12 mouse cellular contexts compared by ENCODE assay signal in genomic region chr14:20662740-20663139, GRCm38 (mm10). TPM values are rescaled to one million over a fixed set of nuclear protein-coding genes. Genes with fewer than 3 reads are reported as not detected.
DNase-seq lines count a peak whose midpoint lies in the region; ATAC-seq and TF ChIP-seq lines count a peak whose summit lies in the region.
"Had no signal": no experiment of that assay in that cellular context is flagged by ENCODE, and none has a peak within 500 bp of the region (broad histone marks: within the 10 kb centered on the region; RNA-seq: fewer than 3 reads in every experiment).

No protein-coding gene starts in this region.

- 48% methylated on average over 3 of the region's 3 CpGs for WGBS in heart, embryonic 15.5 days
- WGBS in embryonic facial prominence, embryonic 14.5 days: 78% methylated on average over 3 of the region's 3 CpGs
- 86% methylated on average over 3 of the region's 3 CpGs for WGBS in limb, embryonic 15.5 days

- peak overlapping the region; percentile 71 for H3K4me3 ChIP-seq in heart, embryonic 15.5 days
- peak overlapping the region; percentile 89 for H3K4me3 ChIP-seq in E14TG2a.4 (replicated peaks; ENCODE audit: low read length)
- peak overlapping the region; percentile 69 for H3K4me3 ChIP-seq in embryonic facial prominence, embryonic 14.5 days (ENCODE audit: low read depth, low read length)
- H3K4me3 ChIP-seq in limb, embryonic 15.5 days: peak overlapping the region; percentile 73; the same call in 1 of the 2 replicates

- TF ChIP-seq CTCF in E14TG2a.4 (conservative IDR thresholded peaks at IDR 0.05; ENCODE audit: low read length): no peak

- H3K9me3 ChIP-seq in heart, embryonic 15.5 days (replicated peaks): no peaks in the 10 kb centered on the region
- no peaks in the 10 kb centered on the region for H3K9me3 ChIP-seq in E14TG2a.4 (ENCODE audit: low read length)
- H3K9me3 ChIP-seq in embryonic facial prominence, embryonic 14.5 days (ENCODE audit: control insufficient read depth, low read length): no peaks in the 10 kb centered on the region
- no peaks in the 10 kb centered on the region for H3K9me3 ChIP-seq in limb, embryonic 15.5 days
- H3K9me3 ChIP-seq: liver, embryonic 12.5 days had no signal

- H3K4me1 ChIP-seq in heart, embryonic 15.5 days (replicated peaks): peaks cover 40% of the 10 kb centered on the region
- H3K4me1 ChIP-seq in E14TG2a.4 (replicated peaks; ENCODE audit: low read depth, low read length): peaks cover 63% of the 10 kb centered on the region
- H3K4me1 ChIP-seq in embryonic facial prominence, embryonic 14.5 days (ENCODE audit: control insufficient read depth, insufficient read depth, low read length): 0 out of 2 replicates have a peak, but pooled peaks cover 5% of the 10 kb centered on the region
- peaks cover 33% of the 10 kb centered on the region for H3K4me1 ChIP-seq in limb, embryonic 15.5 days

- DNase-seq in heart, postnatal 14 days: no peak
- DNase-seq in embryonic facial prominence, embryonic 14.5 days (ENCODE audit: low spot score): no peak
- DNase-seq in natural killer cell, adult 2 months (ENCODE audit: low spot score in 2 of 2): no peak
- no peak for DNase-seq in gastrocnemius, postnatal 10 days
- DNase-seq: kidney, adult 18-20 months; lung, postnatal 10 days had no signal

- intact Hi-C loops in heart, postnatal 14 days (cut with DNase I): no loop called here

- no peaks in the 10 kb centered on the region for H3K27me3 ChIP-seq in heart, embryonic 15.5 days
- H3K27me3 ChIP-seq in E14TG2a.4 (ENCODE audit: insufficient read depth, low read length): peaks cover 49% of the 10 kb centered on the region
- H3K27me3 ChIP-seq in embryonic facial prominence, embryonic 14.5 days (replicated peaks; ENCODE audit: control insufficient read depth, insufficient read depth, low read length): no peaks in the 10 kb centered on the region; the same call in 1 of the 2 replicates
- no peaks in the 10 kb centered on the region for H3K27me3 ChIP-seq in limb, embryonic 15.5 days
- H3K27me3 ChIP-seq: Patski had no signal

- H3K36me3 ChIP-seq in heart, embryonic 15.5 days: no peaks in the 10 kb centered on the region
- no peaks in the 10 kb centered on the region for H3K36me3 ChIP-seq in E14TG2a.4 (ENCODE audit: insufficient read depth, low read length)
- H3K36me3 ChIP-seq in embryonic facial prominence, embryonic 14.5 days (ENCODE audit: control insufficient read depth, insufficient read depth, low read length): no peaks in the 10 kb centered on the region
- no peaks in the 10 kb centered on the region for H3K36me3 ChIP-seq in limb, embryonic 15.5 days
- H3K36me3 ChIP-seq: liver, embryonic 12.5 days had no signal

- no peak for ATAC-seq in heart, embryonic 15.5 days (replicated peaks; ENCODE audit: insufficient number of reproducible peaks, insufficient read depth, low FRiP score, low read depth)
- no peak for ATAC-seq in embryonic facial prominence, embryonic 14.5 days (ENCODE audit: low read depth)
- no peak for ATAC-seq in limb, embryonic 15.5 days (ENCODE audit: insufficient number of reproducible peaks, low FRiP score, low TSS enrichment, low read depth)
- ATAC-seq: forebrain, embryonic 14.5 days; liver, embryonic 12.5 days; Patski had no signal

- peak overlapping the region; percentile 83 for H3K9ac ChIP-seq in heart, embryonic 15.5 days
- H3K9ac ChIP-seq in embryonic facial prominence, embryonic 14.5 days (ENCODE audit: low read depth, low read length): peak overlapping the region; percentile 77
- H3K9ac ChIP-seq in limb, embryonic 15.5 days: no peak overlapping the region
- H3K9ac ChIP-seq: liver, embryonic 12.5 days had no signal

- peak overlapping the region; percentile 96 for H3K4me2 ChIP-seq in heart, embryonic 15.5 days
- H3K4me2 ChIP-seq in embryonic facial prominence, embryonic 14.5 days (ENCODE audit: low read depth, low read length): no peak overlapping the region
- 0 out of 2 replicates have a peak overlapping the region, but pooled peaks have one; percentile 89 for H3K4me2 ChIP-seq in limb, embryonic 15.5 days

- peak overlapping the region; percentile 94 for H3K27ac ChIP-seq in heart, embryonic 15.5 days
- H3K27ac ChIP-seq in embryonic facial prominence, embryonic 14.5 days (replicated peaks; ENCODE audit: low read depth, low read length): peak overlapping the region; percentile 92; the same call in 1 of the 2 replicates
- peak overlapping the region; percentile 97 for H3K27ac ChIP-seq in limb, embryonic 15.5 days
- H3K27ac ChIP-seq: liver, embryonic 12.5 days had no signal

RNA-seq across cellular contexts. Expression of gene Synpo2l, which starts 5.4 kb away (rescaled TPM):
- polyA plus RNA-seq in heart, embryonic 15.5 days (2015; fragmentation: Nextera tagmentation; extraction: Ambion mirVana): 167 and 174 TPM in 2 replicates
- 100 to 1,000 TPM in 1 of 2 experiments, 10 to 100 TPM in 1; 94.3 to 117 TPM for total RNA-seq in heart, postnatal 14 days (2021)
- polyA plus RNA-seq in embryonic facial prominence, embryonic 14.5 days (2014; fragmentation: Nextera tagmentation; extraction: Ambion mirVana): 46.2 and 52.2 TPM in 2 replicates
- 20.6 and 45.9 TPM in 2 replicates for polyA plus RNA-seq in limb, embryonic 15.5 days (2015; fragmentation: Nextera tagmentation; extraction: Ambion mirVana)
- 100 to 1,000 TPM; 238 to 251 TPM for total RNA-seq in gastrocnemius, postnatal 10 days (2021)

RNA-seq across cellular contexts. Expression of gene Myoz1, which starts 6.4 kb away (rescaled TPM):
- polyA plus RNA-seq in heart, embryonic 15.5 days (2015; fragmentation: Nextera tagmentation; extraction: Ambion mirVana): 10.2 and 11.6 TPM in 2 replicates
- total RNA-seq in heart, postnatal 14 days (2021): 1 to 10 TPM in 1 of 2 experiments, under 1 TPM in 1; 0.88 to 1.7 TPM
- polyA plus RNA-seq in embryonic facial prominence, embryonic 14.5 days (2014; fragmentation: Nextera tagmentation; extraction: Ambion mirVana): 22.8 and 53.2 TPM in 2 replicates
- 13.2 and 51.7 TPM in 2 replicates for polyA plus RNA-seq in limb, embryonic 15.5 days (2015; fragmentation: Nextera tagmentation; extraction: Ambion mirVana)
- total RNA-seq in gastrocnemius, postnatal 10 days (2021): 1,000 to 10,000 TPM; 1,648 to 1,795 TPM
- polyA plus RNA-seq: forebrain, embryonic 14.5 days; liver, embryonic 12.5 days; Patski had no signal

RNA-seq across cellular contexts. Expression of gene Sec24c, which starts 11.4 kb away (rescaled TPM):
- 57.3 and 82.4 TPM in 2 replicates for polyA plus RNA-seq in heart, embryonic 15.5 days (2015; fragmentation: Nextera tagmentation; extraction: Ambion mirVana)
- 100 to 1,000 TPM in 1 of 2 experiments, 10 to 100 TPM in 1; 98.8 to 101 TPM for total RNA-seq in heart, postnatal 14 days (2021)
- polyA plus RNA-seq in embryonic facial prominence, embryonic 14.5 days (2014; fragmentation: Nextera tagmentation; extraction: Ambion mirVana): 78.2 and 80.5 TPM in 2 replicates
- polyA plus RNA-seq in limb, embryonic 15.5 days (2015; fragmentation: Nextera tagmentation; extraction: Ambion mirVana): 79.3 and 80.3 TPM in 2 replicates
- 10 to 100 TPM; 60.5 to 72.0 TPM for total RNA-seq in gastrocnemius, postnatal 10 days (2021)

RNA-seq across cellular contexts. Expression of gene Usp54, which starts 21.9 kb away (rescaled TPM):
- 4.0 and 4.8 TPM in 2 replicates for polyA plus RNA-seq in heart, embryonic 15.5 days (2015; fragmentation: Nextera tagmentation; extraction: Ambion mirVana)
- 10 to 100 TPM; 12.6 to 16.6 TPM for total RNA-seq in heart, postnatal 14 days (2021)
- polyA plus RNA-seq in embryonic facial prominence, embryonic 14.5 days (2014; fragmentation: Nextera tagmentation; extraction: Ambion mirVana): 7.7 and 8.8 TPM in 2 replicates
- 6.7 and 7.2 TPM in 2 replicates for polyA plus RNA-seq in limb, embryonic 15.5 days (2015; fragmentation: Nextera tagmentation; extraction: Ambion mirVana)
- total RNA-seq in gastrocnemius, postnatal 10 days (2021): 1 to 10 TPM; 8.3 to 8.5 TPM

RNA-seq across cellular contexts. Expression of gene Fut11, which starts 32.0 kb away (rescaled TPM):
- polyA plus RNA-seq in heart, embryonic 15.5 days (2015; fragmentation: Nextera tagmentation; extraction: Ambion mirVana): 19.0 and 23.9 TPM in 2 replicates
- total RNA-seq in heart, postnatal 14 days (2021): 10 to 100 TPM in 1 of 2 experiments, 1 to 10 TPM in 1; 8.9 to 10.1 TPM
- 30.1 and 30.6 TPM in 2 replicates for polyA plus RNA-seq in embryonic facial prominence, embryonic 14.5 days (2014; fragmentation: Nextera tagmentation; extraction: Ambion mirVana)
- 31.9 and 33.5 TPM in 2 replicates for polyA plus RNA-seq in limb, embryonic 15.5 days (2015; fragmentation: Nextera tagmentation; extraction: Ambion mirVana)
- 10 to 100 TPM in 1 of 2 experiments, 1 to 10 TPM in 1; 9.5 to 11.5 TPM for total RNA-seq in gastrocnemius, postnatal 10 days (2021)
